Mouse (Mus musculus) spleen, postnatal 14 days (tissue): ENCODE measurements around the gene 2700049A03Rik.

Experiments
- DNase-seq, 2 experiments: peaks; one replicate each; pipeline ENCODE4 v3.0.0; 2021 to 2022; ENCODE audit warnings: low spot score in 2 of 2

2700049A03Rik gene

GRCm38 (mm10) chr12:71264211-71264610, 127.6 kb downstream of the 2700049A03Rik start:
- no peak for DNase-seq

DNA sequence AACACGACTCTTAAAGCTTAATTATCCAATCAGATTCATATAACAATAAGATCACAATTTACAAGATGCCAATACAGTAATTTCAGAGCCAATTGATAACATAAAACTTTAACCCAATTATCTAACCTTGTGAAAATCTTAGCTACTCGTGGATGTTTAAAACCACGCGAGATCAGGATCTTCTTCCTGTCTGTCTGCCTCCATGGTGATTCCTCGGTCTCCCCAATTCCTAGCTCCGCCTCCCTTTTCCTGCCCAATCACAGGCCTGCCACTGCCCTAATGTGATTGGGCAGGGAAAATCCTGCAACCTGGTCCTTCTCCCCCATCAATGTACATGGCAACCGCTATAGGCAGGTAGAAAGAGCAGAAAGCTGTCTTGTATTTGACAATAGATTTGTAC, 132.7 kb downstream of the 2700049A03Rik start:
- no peak for DNase-seq

DNA sequence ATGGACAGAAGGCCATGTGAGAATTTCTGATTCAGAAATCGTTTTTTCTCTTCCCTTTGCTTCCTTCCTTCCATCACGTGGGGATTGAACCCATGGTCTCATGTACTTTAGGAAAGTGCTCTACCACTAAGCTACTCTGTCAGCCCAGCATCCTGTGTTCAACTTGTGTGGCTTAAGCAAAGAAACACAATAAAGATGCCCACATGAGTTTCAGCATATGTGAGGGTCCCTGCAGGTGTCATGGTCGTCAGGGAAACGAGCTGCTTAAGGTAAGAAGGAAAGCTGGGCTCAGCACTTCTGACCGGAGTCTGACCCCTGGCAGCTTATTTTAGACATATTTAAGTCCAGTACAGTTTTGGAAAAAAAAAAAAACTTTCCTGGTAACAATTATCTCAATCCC, 134.5 kb downstream of the 2700049A03Rik start:
- DNase-seq = no peak

- no peak for DNase-seq
Measured at GRCm38 (mm10) chr12:71274519-71275237, 138.0 kb downstream of the 2700049A03Rik start.

- DNase-seq = no peak
Measured at GRCm38 (mm10) chr12:71275906-71276595, 139.4 kb downstream of the 2700049A03Rik start.

GRCm38 (mm10) chr12:71279521-71280262, 143.0 kb downstream of the 2700049A03Rik start:
- DNase-seq = no peak

- no peak for DNase-seq
Measured at GRCm38 (mm10) chr12:71281201-71281768, 144.6 kb downstream of the 2700049A03Rik start.

- DNase-seq = no peak
Measured at GRCm38 (mm10) chr12:71285399-71285798, 148.8 kb downstream of the 2700049A03Rik start.

DNA sequence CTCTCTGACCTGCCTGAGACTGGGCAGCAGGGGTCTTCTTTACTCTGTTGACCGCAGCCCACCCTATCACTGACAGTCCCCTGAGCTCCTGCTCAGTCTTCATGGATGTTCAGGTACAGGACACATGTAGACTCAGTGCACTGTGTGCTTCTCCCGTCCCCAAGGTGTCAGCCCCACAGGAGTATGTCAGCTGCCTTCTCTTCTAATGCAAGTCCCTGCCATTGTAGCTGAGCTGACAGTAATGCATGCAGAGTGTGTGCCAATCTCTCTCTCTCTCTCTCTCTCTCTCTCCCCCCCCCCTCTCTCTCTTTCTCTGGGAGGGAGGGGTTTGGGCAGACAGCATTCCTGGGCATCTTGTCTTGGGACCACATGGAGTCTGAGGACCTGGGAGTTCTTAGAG, 153.8 kb downstream of the 2700049A03Rik start:
- DNase-seq = no peak
